Mouse (Mus musculus) thymus, adult 2 months (tissue): ENCODE data around the gene Synpo2l. TPM values are rescaled to one million over a fixed set of nuclear protein-coding genes. Genes with fewer than 3 reads are reported as not detected.

Experiments
- DNase-seq: peaks from one replicate; pipeline ENCODE4 v3.0.0; 2021
- H3K27ac ChIP-seq: fragments of 200-500 bp; 2 replicates; pipeline ENCODE4 v1.5.1; 2012; ENCODE audit warnings: low read length, control low read depth; ENCODE audit not compliant: control insufficient read depth, insufficient read depth
- H3K27me3 ChIP-seq: fragments of 200-500 bp; 2 replicates; pipeline ENCODE4 v1.6.1; 2012; ENCODE audit warnings: mild to moderate bottlenecking, low read length, moderate library complexity, mixed read lengths; ENCODE audit not compliant: control insufficient read depth, insufficient read depth
- H3K36me3 ChIP-seq: fragments of 200-500 bp; 2 replicates; pipeline ENCODE4 v1.6.1; 2012; ENCODE audit warnings: mild to moderate bottlenecking, low read length, moderate library complexity; ENCODE audit not compliant: control insufficient read depth, insufficient read depth
- H3K4me1 ChIP-seq: fragments of 200-500 bp; replicated peaks from 2 replicates; pipeline ENCODE4 v1.6.1; 2012; ENCODE audit warnings: low read length; ENCODE audit not compliant: control insufficient read depth, insufficient read depth
- H3K4me3 ChIP-seq: fragments of 200-500 bp; 2 replicates; pipeline ENCODE4 v1.5.1; 2012; ENCODE audit warnings: mild to moderate bottlenecking, low read length, control low read depth, moderate library complexity; ENCODE audit not compliant: control insufficient read depth, insufficient read depth
- CTCF ChIP-seq: fragments of 200-500 bp; IDR thresholded peaks from 2 replicates; pipeline ENCODE4 v1.5.1; 2012; ENCODE audit warnings: mild to moderate bottlenecking, control low read depth, low read length, moderate library complexity, borderline replicate concordance; ENCODE audit not compliant: control insufficient read depth, poor library complexity, insufficient read depth; ENCODE audit errors: extremely low read depth
- POLR2A ChIP-seq: fragments of 200-500 bp; IDR thresholded peaks from 2 replicates; pipeline ENCODE4 v1.6.1; 2012; ENCODE audit warnings: mild to moderate bottlenecking, low read length, control low read depth, moderate library complexity; ENCODE audit not compliant: control insufficient read depth, poor library complexity, insufficient read depth; ENCODE audit errors: extremely low read depth
- WGBS: fragments of 180-500 bp; shearing (Covaris S2); methylation state at CpG from one replicate; pipeline ENCODE4 v1.1.7; 2018; 5-methylcytosine and 5-hydroxymethylcytosine counted together
- polyA plus RNA-seq: library from polyadenylated mRNA; depleted of rRNA; stranded (reverse); fragments of >200 nt; gene quantifications from 2 replicates; pipeline ENCODE4 v1.2.3, GENCODE M21; 2012

Synpo2l gene
- polyA plus RNA-seq, 1 experiment, result 2.8 TPM

DNA sequence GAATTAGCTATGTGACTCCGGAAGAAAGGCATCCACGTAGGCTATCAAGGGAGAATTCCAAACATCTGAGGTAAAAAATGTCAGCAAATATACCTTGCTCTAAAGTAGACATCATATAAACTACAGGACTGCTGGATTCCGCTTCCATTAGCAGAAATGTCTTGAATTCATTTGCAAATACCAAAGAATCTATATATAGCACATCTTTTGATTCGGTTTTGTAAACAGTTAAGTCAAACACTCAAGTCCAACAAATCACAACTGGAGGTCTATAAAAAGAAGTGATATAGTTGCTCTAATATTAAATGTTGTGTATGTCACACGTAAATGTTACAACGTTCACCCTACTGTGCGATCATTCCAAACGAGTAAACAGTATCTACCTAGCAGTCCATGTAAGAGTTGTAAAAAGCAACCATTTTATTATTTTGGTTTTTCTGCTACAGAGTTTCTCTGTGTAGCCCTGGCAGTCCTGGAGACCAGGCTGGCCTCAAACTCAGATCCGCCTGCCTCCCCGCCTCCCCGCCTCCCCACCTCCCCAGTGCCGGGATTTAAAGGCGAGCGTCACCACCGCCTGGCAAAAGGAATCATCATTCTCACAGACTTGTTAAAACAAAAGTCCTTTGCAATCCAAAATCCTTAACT lies 34.1 kb upstream of the Synpo2l start:
- Histone ChIP-seq H3K4me1 (no peaks in the 10 kb centered on the region), H3K27me3 (no peaks in the 10 kb centered on the region), H3K36me3 (no peaks in the 10 kb centered on the region), H3K27ac (no peak overlapping the region), H3K4me3 (peak overlapping the region; percentile 95)
- TF ChIP-seq CTCF (no peak), POLR2A (no peak)
- 14% methylated on average over 15 of the region's 15 CpGs for WGBS
- no peak for DNase-seq

DNA sequence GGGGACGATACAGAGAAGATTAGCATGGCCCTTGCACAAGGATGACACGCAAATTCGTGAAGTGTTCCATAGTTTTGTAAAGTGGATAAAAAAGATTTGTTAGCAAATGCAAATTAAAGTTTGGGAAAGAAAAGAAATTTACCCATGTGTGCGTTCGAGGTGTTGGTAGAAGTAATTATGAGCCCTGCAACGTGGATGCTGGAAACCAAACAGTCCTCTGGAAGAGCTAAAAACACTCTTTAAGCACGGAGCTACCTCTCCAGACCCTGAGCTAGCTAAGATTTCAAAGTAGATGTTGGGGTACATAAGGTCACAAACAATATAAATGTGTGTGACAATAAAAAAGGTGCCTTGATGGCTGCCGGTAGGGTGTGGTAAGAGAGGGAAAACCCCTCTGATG lies 33.4 kb upstream of the Synpo2l start:
- H3K27ac ChIP-seq, result no peak overlapping the region
- no peak for TF ChIP-seq CTCF
- TF ChIP-seq POLR2A, result no peak
- no peak overlapping the region for H3K4me3 ChIP-seq
- 88% methylated on average over 8 of the region's 8 CpGs for WGBS
- DNase-seq, result no peak
- no peaks in the 10 kb centered on the region for H3K36me3 ChIP-seq
- peaks cover 4% of the 10 kb centered on the region for H3K4me1 ChIP-seq
- no peaks in the 10 kb centered on the region for H3K27me3 ChIP-seq

DNA sequence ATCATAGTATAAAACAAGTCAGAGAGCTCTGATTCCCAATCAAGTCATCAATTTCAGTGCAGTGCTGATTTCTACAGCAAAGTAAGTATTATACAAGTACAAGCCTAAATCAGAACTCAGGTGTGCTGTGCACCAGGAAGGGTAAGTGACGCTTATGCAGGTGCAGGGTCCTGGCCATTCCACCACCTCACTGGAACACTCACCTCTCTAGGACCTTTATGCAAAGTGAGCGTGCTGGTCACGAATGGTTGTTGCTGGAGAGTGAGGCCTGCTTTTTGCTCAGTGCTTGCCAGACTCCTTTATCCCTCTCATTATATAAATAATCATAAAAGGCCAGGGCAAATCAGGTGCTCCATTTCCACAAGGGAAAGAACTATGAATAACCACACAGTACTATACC lies 32.2 kb upstream of the Synpo2l start:
- Histone ChIP-seq H3K27ac (no peak overlapping the region), H3K27me3 (no peaks in the 10 kb centered on the region), H3K36me3 (no peaks in the 10 kb centered on the region), H3K4me3 (no peak overlapping the region), H3K4me1 (peaks cover 13% of the 10 kb centered on the region)
- 92% methylated on average over 3 of the region's 3 CpGs for WGBS
- DNase-seq, result no peak
- TF ChIP-seq CTCF (no peak), POLR2A (no peak)

DNA sequence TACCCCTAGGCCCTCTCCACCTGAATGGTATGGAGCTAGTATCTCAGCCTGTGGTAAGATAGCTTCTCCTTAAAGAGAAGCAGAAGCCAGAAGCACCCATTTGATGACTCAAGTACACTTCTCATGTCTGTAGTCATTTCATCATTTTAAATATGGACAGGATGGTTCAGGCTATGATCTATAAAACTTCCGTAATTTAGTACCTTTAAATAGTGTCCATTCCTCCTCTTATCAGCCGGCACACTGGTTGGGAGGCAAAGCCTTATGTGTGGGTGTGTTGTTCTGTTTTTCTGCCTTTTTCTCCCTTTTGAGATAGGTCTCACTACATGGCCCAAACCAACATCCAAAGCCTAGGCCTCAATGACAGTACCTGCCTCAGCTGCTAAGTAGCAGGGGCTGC lies 30.4 kb upstream of the Synpo2l start:
- TF ChIP-seq POLR2A, result no peak
- no peak for TF ChIP-seq CTCF
- DNase-seq, result no peak
- Histone ChIP-seq H3K4me1 (peaks cover 16% of the 10 kb centered on the region), H3K27me3 (no peaks in the 10 kb centered on the region), H3K27ac (no peak overlapping the region), H3K4me3 (no peak overlapping the region), H3K36me3 (peaks cover 7% of the 10 kb centered on the region; the same call in 1 of the 2 replicates)
- 97% methylated on average over 2 of the region's 2 CpGs for WGBS

DNA sequence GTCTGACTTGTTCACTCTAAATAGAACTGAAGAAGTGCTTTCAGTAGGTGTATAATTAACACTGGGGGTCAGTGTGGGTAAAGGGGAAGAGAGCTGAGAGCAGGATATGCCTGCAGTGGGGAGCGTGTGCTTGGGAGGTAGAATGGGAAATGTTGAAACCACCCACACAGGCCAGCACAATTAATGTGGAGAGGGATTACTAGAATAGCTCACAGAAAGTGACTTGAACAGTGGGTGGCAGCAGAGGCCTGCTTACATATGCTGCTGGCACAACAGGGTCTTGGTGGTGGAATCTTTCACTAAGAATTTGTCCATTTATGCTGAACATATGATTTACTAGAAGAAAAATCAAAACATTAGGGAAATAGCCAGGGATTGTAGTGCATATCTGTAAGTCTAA lies 28.8 kb upstream of the Synpo2l start:
- DNase-seq, result peak; percentile 60
- H3K36me3 ChIP-seq, result peaks cover 21% of the 10 kb centered on the region
- WGBS, result 36% methylated on average over 1 of the region's 1 CpGs
- TF ChIP-seq POLR2A (no peak), CTCF (no peak)
- H3K27ac ChIP-seq, result no peak overlapping the region
- peaks cover 16% of the 10 kb centered on the region for H3K4me1 ChIP-seq
- no peaks in the 10 kb centered on the region for H3K27me3 ChIP-seq
- H3K4me3 ChIP-seq, result no peak overlapping the region

DNA sequence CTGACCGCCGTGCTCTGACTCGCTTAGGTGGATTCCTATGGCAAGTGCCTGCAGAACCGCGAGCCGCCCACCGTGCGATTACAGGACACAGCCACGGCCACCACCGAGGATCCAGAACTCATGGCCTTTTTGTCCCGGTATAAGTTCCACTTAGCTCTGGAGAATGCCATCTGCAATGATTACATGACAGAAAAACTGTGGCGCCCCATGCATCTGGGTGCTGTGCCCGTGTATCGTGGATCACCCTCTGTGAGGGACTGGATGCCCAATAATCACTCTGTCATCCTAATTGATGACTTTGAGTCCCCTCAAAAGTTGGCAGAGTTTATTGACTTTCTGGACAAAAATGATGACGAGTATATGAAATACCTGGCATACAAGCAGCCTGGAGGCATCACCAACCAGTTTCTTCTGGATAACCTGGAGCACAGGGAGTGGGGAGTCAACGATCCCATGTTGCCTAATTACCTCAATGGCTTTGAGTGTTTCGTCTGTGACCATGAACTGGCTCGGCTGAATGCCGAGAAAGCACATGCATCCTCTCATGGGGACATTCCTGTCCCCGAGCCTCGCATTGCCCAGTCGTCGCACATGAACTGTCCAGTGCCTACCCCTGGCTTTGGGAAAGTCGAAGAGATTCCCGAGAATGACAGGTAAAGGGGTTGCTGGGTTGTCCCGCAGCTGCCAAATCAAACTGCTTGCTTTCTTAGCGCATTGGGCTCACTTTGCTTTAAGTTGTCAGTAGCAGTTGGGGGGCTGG lies 27.8 kb upstream of the Synpo2l start:
- WGBS, result 29% methylated on average over 27 of the region's 27 CpGs
- Histone ChIP-seq H3K4me3 (peak overlapping the region; percentile 69), H3K36me3 (peaks cover 32% of the 10 kb centered on the region), H3K4me1 (peaks cover 16% of the 10 kb centered on the region), H3K27ac (no peak overlapping the region), H3K27me3 (no peaks in the 10 kb centered on the region)
- DNase-seq, result no peak
- TF ChIP-seq CTCF, result no peak
- no peak for TF ChIP-seq POLR2A
